Mouse (Mus musculus): ENCODE results near the gene Gal. TPM values are rescaled to one million over a fixed set of nuclear protein-coding genes. Genes with fewer than 3 reads are reported as not detected.

Gene Gal
- total and polyA plus RNA-seq, 3 experiments: not detected

- Histone ChIP-seq H3K9ac (ENCODE audit: insufficient read depth, low read depth) (no peak overlapping the region), H3K9me3 (replicated peaks; ENCODE audit: low read length) (peaks cover 5% of the 10 kb centered on the region), H3K4me3 (replicated peaks in 1 of 3; ENCODE audit: low read depth in 2 of 3, low read length in 2 of 3, poor library complexity in 1 of 3) (no peak overlapping the region), H3K27me3 (replicated peaks) (peaks cover 3% of the 10 kb centered on the region), H3K4me2 (ENCODE audit: insufficient read depth, low read depth, poor library complexity, severe bottlenecking) (no peak overlapping the region), H3K36me3 (replicated peaks in 1 of 2; ENCODE audit: control insufficient read depth in 1 of 2, insufficient read depth in 1 of 2, low read length in 1 of 2) (no peaks in the 10 kb centered on the region), H3K79me2 (replicated peaks; ENCODE audit: control insufficient read depth, extremely low read depth, insufficient read depth, poor library complexity, severe bottlenecking) (no peaks in the 10 kb centered on the region), H3K4me1 (ENCODE audit: control insufficient read depth in 1 of 2, insufficient read depth in 2 of 2) (peaks cover 3 to 20% of the 10 kb centered on the region in 2 experiments; a peak in 3 of 4 replicates), H3K27ac (ENCODE audit: insufficient read depth, low read depth) (no peak overlapping the region)
- no peak for DNase-seq (ENCODE audit: extremely low read depth)
- in situ Hi-C loops (cut with MboI; ENCODE audit: low pct_ligation_motif_present, low pct_unique_long_range_greater_than_20kb, low sequenced_read_pairs) (no loop called here), dilution Hi-C loops (cut with MboI; ENCODE audit: extremely low pct_ligation_motif_present, extremely low pct_unique_long_range_greater_than_20kb, low sequenced_read_pairs) (no loop called here)
- TF ChIP-seq SMC3 (IDR thresholded peaks at IDR 0.05; ENCODE audit: low read depth, low read length): no peak
- TF ChIP-seq SIN3A (IDR thresholded peaks at IDR 0.05; ENCODE audit: low read length): no peak
- no peak for TF ChIP-seq KAT2A (IDR thresholded peaks at IDR 0.05; ENCODE audit: insufficient replicate concordance, low read length)
- no peak for TF ChIP-seq RCOR1 (conservative IDR thresholded peaks at IDR 0.05; ENCODE audit: low read depth, low read length)
- no peak for TF ChIP-seq E2F4 (IDR thresholded peaks at IDR 0.05; ENCODE audit: insufficient replicate concordance, low read depth, low read length)
- TF ChIP-seq MYC (IDR thresholded peaks at IDR 0.05; ENCODE audit: low read depth, low read length): no peak
- no peak for TF ChIP-seq EP300 (IDR thresholded peaks at IDR 0.05; ENCODE audit: low read length)
- no peak for TF ChIP-seq NELFE (IDR thresholded peaks at IDR 0.05; ENCODE audit: low read depth, low read length)
- no peak for TF ChIP-seq RAD21 (IDR thresholded peaks at IDR 0.05; ENCODE audit: low read depth, low read length)
- no peak for TF ChIP-seq CTCF (conservative IDR thresholded peaks at IDR 0.05 in 1 of 2, IDR thresholded peaks at IDR 0.05 in 1 of 2; ENCODE audit: low read depth in 2 of 2, low read length in 2 of 2)
- no peak for TF ChIP-seq POLR2AphosphoS2 (IDR thresholded peaks at IDR 0.05; ENCODE audit: low read depth, low read length)
- TF ChIP-seq MAX (IDR thresholded peaks at IDR 0.05; ENCODE audit: low read length): no peak
Observed at GRCm38 (mm10) chr19:3422488-3422887, 8.1 kb upstream of the Gal start.

DNA sequence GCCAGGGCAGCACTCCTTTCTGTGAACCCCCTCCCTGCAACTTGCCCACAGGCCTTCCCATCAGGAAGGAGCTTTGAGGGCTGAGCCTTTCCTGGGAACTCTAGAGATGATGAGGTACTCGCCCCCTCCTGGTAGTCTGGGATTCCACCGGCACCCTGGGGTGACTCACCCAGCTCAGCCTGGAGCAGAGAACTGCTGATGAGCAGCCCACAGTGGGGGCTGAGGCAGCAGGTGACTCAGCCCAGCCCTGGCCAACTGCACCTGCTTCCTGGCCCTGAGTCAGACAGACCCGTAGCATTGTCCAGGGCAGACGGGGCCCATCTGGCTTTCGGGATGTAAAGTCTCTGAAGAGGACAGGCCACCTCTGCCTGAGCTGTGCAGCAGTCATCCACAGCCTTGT is 4.9 kb upstream of the Gal start:
- no peak overlapping the region for H3K27ac ChIP-seq (ENCODE audit: insufficient read depth, low read depth)
- H3K4me3 ChIP-seq (replicated peaks in 1 of 3; ENCODE audit: low read depth in 2 of 3, low read length in 2 of 3, poor library complexity in 1 of 3): no peak overlapping the region
- no peaks in the 10 kb centered on the region for H3K36me3 ChIP-seq (replicated peaks in 1 of 2; ENCODE audit: control insufficient read depth in 1 of 2, insufficient read depth in 1 of 2, low read length in 1 of 2)
- DNase-seq (ENCODE audit: extremely low read depth): no peak
- H3K4me1 ChIP-seq (ENCODE audit: control insufficient read depth in 1 of 2, insufficient read depth in 2 of 2): peaks cover 1 to 11% of the 10 kb centered on the region in 2 experiments; a peak in 2 of 4 replicates
- dilution Hi-C loops (cut with MboI; ENCODE audit: extremely low pct_ligation_motif_present, extremely low pct_unique_long_range_greater_than_20kb, low sequenced_read_pairs) (no loop called here), in situ Hi-C loops (cut with MboI; ENCODE audit: low pct_ligation_motif_present, low pct_unique_long_range_greater_than_20kb, low sequenced_read_pairs) (no loop called here)
- H3K9ac ChIP-seq (ENCODE audit: insufficient read depth, low read depth): no peak overlapping the region
- no peak for TF ChIP-seq MAX (IDR thresholded peaks at IDR 0.05; ENCODE audit: low read length)
- TF ChIP-seq CHD1 (IDR thresholded peaks at IDR 0.05; ENCODE audit: low read depth, low read length): no peak
- TF ChIP-seq MAZ (IDR thresholded peaks at IDR 0.05; ENCODE audit: low read depth, low read length): no peak
- no peak for TF ChIP-seq MXI1 (IDR thresholded peaks at IDR 0.05; ENCODE audit: low read depth, low read length)
- no peak for TF ChIP-seq HCFC1 (IDR thresholded peaks at IDR 0.05; ENCODE audit: low read depth, low read length)
- no peak for TF ChIP-seq USF2 (conservative IDR thresholded peaks at IDR 0.05; ENCODE audit: low read depth, low read length)
- TF ChIP-seq GABPA (IDR thresholded peaks at IDR 0.05; ENCODE audit: insufficient replicate concordance, low read depth, low read length): no peak
- TF ChIP-seq IRF4 (IDR thresholded peaks at IDR 0.05; ENCODE audit: low read depth, low read length): no peak
- no peak for TF ChIP-seq CTCF (conservative IDR thresholded peaks at IDR 0.05 in 1 of 2, IDR thresholded peaks at IDR 0.05 in 1 of 2; ENCODE audit: low read depth in 2 of 2, low read length in 2 of 2)
- no peak for TF ChIP-seq USF1 (IDR thresholded peaks at IDR 0.05; ENCODE audit: low read depth, low read length)
- no peak for TF ChIP-seq KAT2A (IDR thresholded peaks at IDR 0.05; ENCODE audit: insufficient replicate concordance, low read length)
- TF ChIP-seq ZC3H11A (IDR thresholded peaks at IDR 0.05; ENCODE audit: low read depth, low read length): no peak
- TF ChIP-seq TCF12 (IDR thresholded peaks at IDR 0.05; ENCODE audit: low read depth, low read length): no peak
- TF ChIP-seq RCOR1 (conservative IDR thresholded peaks at IDR 0.05; ENCODE audit: low read depth, low read length): no peak
- TF ChIP-seq SMC3 (IDR thresholded peaks at IDR 0.05; ENCODE audit: low read depth, low read length): no peak
- no peak for TF ChIP-seq E2F4 (IDR thresholded peaks at IDR 0.05; ENCODE audit: insufficient replicate concordance, low read depth, low read length)
- no peak for TF ChIP-seq ELF1 (IDR thresholded peaks at IDR 0.05; ENCODE audit: low read depth, low read length)
- no peak for TF ChIP-seq POLR2A (IDR thresholded peaks at IDR 0.05; ENCODE audit: low read depth, low read length)
- no peak for TF ChIP-seq NRF1 (IDR thresholded peaks at IDR 0.05; ENCODE audit: low read depth, low read length)
- no peak overlapping the region for H3K4me2 ChIP-seq (ENCODE audit: insufficient read depth, low read depth, poor library complexity, severe bottlenecking)
- peaks cover 5% of the 10 kb centered on the region for H3K9me3 ChIP-seq (replicated peaks; ENCODE audit: low read length)
- H3K27me3 ChIP-seq (replicated peaks): peaks cover 4% of the 10 kb centered on the region
- H3K79me2 ChIP-seq (replicated peaks; ENCODE audit: control insufficient read depth, extremely low read depth, insufficient read depth, poor library complexity, severe bottlenecking): no peaks in the 10 kb centered on the region

Measured in CH12.LX (cell line).